Mouse (Mus musculus): ENCODE measurements at regions not wholly inside any gene's neighbourhood (a gene's known extent, or its start where the extent isn't known, plus 50 kb on each side); places are given as distances from the start of the nearest gene placed in this dataset.

DNA sequence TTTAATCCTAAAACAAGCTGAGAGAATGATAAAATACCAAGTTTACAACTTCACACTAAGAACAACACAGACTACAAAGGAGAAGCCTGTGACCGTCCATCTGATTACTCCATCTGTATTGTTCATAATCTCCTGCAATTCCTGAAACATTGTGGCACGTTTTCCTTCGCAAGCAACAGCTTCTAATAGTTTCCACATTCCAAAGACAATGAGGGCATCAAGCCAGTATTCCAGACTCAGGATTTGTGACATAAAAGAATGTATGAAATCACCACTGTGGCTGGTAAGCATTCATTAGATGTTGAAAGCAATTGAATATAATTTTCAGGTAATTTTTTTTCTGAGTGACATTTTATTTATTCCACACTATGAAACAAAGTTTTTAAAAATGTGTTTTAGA lies 278.3 kb downstream of the Hao1 start:
- no peak overlapping the region for H3K4me2 ChIP-seq (ENCODE audit: low read length)
- H3K27me3 ChIP-seq (replicated peaks; ENCODE audit: control insufficient read depth, insufficient read depth, low read length): no peaks in the 10 kb centered on the region
- no peaks in the 10 kb centered on the region for H3K9me3 ChIP-seq (ENCODE audit: control insufficient read depth, low read length)
- H3K4me1 ChIP-seq (replicated peaks; ENCODE audit: control insufficient read depth, insufficient read depth, low read length): no peaks in the 10 kb centered on the region
- H3K36me3 ChIP-seq (ENCODE audit: control insufficient read depth, insufficient read depth): no peaks in the 10 kb centered on the region
- H3K27ac ChIP-seq (ENCODE audit: low read length): no peak overlapping the region
- H3K9ac ChIP-seq (replicated peaks; ENCODE audit: low read depth, low read length): no peak overlapping the region
- 15% methylated on average over 3 of the region's 3 CpGs for WGBS
- H3K4me3 ChIP-seq (replicated peaks; ENCODE audit: low read length): no peak overlapping the region
- ATAC-seq: no peak

DNA sequence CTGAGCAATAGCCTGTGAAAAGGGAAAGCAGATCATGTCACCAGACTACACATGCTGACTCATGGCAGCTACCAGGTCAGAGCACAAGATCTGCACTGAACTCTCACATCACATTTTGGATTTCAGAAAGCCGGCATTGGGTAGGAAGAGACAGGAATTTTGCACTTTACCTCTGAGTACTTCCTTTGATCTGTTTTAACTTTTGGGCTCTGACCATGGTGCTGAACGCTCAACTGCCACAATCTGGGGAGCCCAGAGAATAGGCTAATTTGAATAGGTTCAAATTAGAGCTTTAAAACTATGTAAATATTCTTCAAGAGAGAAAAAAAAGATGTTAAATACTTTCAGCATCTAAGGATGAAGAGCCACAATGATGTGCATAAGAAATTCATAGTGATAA lies 285.7 kb downstream of the Hao1 start:
- Histone ChIP-seq H3K27ac (ENCODE audit: low read length) (no peak overlapping the region), H3K9ac (replicated peaks; ENCODE audit: low read depth, low read length) (no peak overlapping the region), H3K4me2 (ENCODE audit: low read length) (no peak overlapping the region), H3K4me3 (replicated peaks; ENCODE audit: low read length) (no peak overlapping the region), H3K36me3 (ENCODE audit: control insufficient read depth, insufficient read depth) (no peaks in the 10 kb centered on the region), H3K4me1 (replicated peaks; ENCODE audit: control insufficient read depth, insufficient read depth, low read length) (no peaks in the 10 kb centered on the region), H3K9me3 (ENCODE audit: control insufficient read depth, low read length) (no peaks in the 10 kb centered on the region), H3K27me3 (replicated peaks; ENCODE audit: control insufficient read depth, insufficient read depth, low read length) (no peaks in the 10 kb centered on the region)
- 33% methylated on average over 2 of the region's 2 CpGs for WGBS
- ATAC-seq: no peak
